Mouse (Mus musculus): ENCODE measurements at regions not wholly inside any gene's neighbourhood (a gene's known extent, or its start where the extent isn't known, plus 50 kb on each side); places are given as distances from the start of the nearest gene placed in this dataset.

- TF ChIP-seq ZNF384 (IDR thresholded peaks at IDR 0.05; ENCODE audit: low read depth, low read length) (no peak), HCFC1 (IDR thresholded peaks at IDR 0.05; ENCODE audit: borderline replicate concordance, insufficient read depth, low read length) (no peak), ZC3H11A (IDR thresholded peaks at IDR 0.05; ENCODE audit: borderline replicate concordance, low read depth, low read length) (no peak)
These were observed 59.9 kb upstream of the Max start for GRCm38 (mm10) chr12:77021881-77022280.
